ENCODE assay signal across 8 mouse cellular contexts in the genomic region with DNA sequence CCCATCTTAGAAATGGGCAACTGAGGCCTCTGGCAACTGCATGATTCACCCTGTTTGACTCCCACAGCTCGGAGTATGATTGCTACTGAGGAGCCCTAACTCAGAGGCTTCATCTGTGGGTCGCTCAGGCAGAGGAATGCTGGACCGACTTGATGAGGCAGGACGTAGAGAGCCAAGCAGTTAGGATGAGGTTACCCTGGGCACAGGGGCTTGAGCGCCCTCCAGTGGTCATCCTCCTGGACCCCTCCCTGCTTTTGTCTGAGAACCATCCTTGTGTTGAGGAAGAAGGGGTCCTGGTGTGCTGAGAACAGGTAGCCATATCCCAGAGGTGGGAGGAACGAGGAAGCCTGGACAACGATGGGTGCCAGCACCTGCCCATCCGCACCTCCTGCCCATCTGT.
A peak's percentile ranks its signal among the peaks of the same experiment; 100 is the strongest.
DNase-seq lines count a peak whose midpoint lies in the region; ATAC-seq and TF ChIP-seq lines count a peak whose summit lies in the region.

No protein-coding gene starts in this region.

- H3K4me3 ChIP-seq in heart, postnatal 0 days (ENCODE audit: low read depth, low read length), result no peak overlapping the region
- H3K4me3 ChIP-seq in heart, embryonic 12.5 days, result no peak overlapping the region
- no peak overlapping the region for H3K4me3 ChIP-seq in hindbrain, embryonic 13.5 days

- H3K36me3 ChIP-seq in heart, postnatal 0 days (replicated peaks; ENCODE audit: control insufficient read depth, insufficient read depth, low read length), result no peaks in the 10 kb centered on the region
- H3K36me3 ChIP-seq in heart, embryonic 12.5 days, result no peaks in the 10 kb centered on the region
- no peaks in the 10 kb centered on the region for H3K36me3 ChIP-seq in hindbrain, embryonic 13.5 days

- H3K9ac ChIP-seq in heart, postnatal 0 days (replicated peaks; ENCODE audit: low read depth, low read length), result no peak overlapping the region
- H3K9ac ChIP-seq in heart, embryonic 12.5 days, result no peak overlapping the region
- no peak overlapping the region for H3K9ac ChIP-seq in hindbrain, embryonic 13.5 days

- DNase-seq in heart, postnatal 0 days (ENCODE audit: low spot score), result no peak
- peak; percentile 38 for DNase-seq in A20 (ENCODE audit: low read depth, low spot score)
- peak; percentile 87 for DNase-seq in brain, adult 2 months (ENCODE audit: low read depth, low spot score)
- DNase-seq in right cerebral cortex, postnatal 4 days, result no peak
- no peak for DNase-seq in heart, adult 9 months (ENCODE audit: low spot score in 2 of 2)

- TF ChIP-seq CTCF in heart, postnatal 0 days (IDR thresholded peaks at IDR 0.05; ENCODE audit: low read depth), result peak; percentile 32; the same call in 1 of the 2 replicates

- no peak for TF ChIP-seq EP300 in heart, postnatal 0 days (IDR thresholded peaks at IDR 0.05; ENCODE audit: low read depth)

- no peak overlapping the region for H3K4me2 ChIP-seq in heart, postnatal 0 days (ENCODE audit: low read depth, low read length)
- H3K4me2 ChIP-seq in heart, embryonic 12.5 days, result no peak overlapping the region
- H3K4me2 ChIP-seq in hindbrain, embryonic 13.5 days, result no peak overlapping the region

- ATAC-seq in heart, postnatal 0 days (ENCODE audit: insufficient read depth, low read depth), result no peak
- ATAC-seq in heart, embryonic 12.5 days (ENCODE audit: insufficient number of reproducible peaks, low FRiP score), result no peak
- 0 out of 2 replicates have a peak, but pooled peaks have one; percentile 3 for ATAC-seq in hindbrain, embryonic 13.5 days (ENCODE audit: low FRiP score)
- ATAC-seq in megakaryocyte progenitor cell, adult 5-6 weeks (replicated peaks; ENCODE audit: poor library complexity), result peak; percentile 40

- no peaks in the 10 kb centered on the region for H3K4me1 ChIP-seq in heart, postnatal 0 days (ENCODE audit: control insufficient read depth, insufficient read depth)
- no peaks in the 10 kb centered on the region for H3K4me1 ChIP-seq in heart, embryonic 12.5 days (replicated peaks)
- H3K4me1 ChIP-seq in hindbrain, embryonic 13.5 days (replicated peaks), result peaks cover 35% of the 10 kb centered on the region

- no peaks in the 10 kb centered on the region for H3K9me3 ChIP-seq in heart, postnatal 0 days (replicated peaks; ENCODE audit: control insufficient read depth, low read length)
- H3K9me3 ChIP-seq in heart, embryonic 12.5 days (replicated peaks), result no peaks in the 10 kb centered on the region
- H3K9me3 ChIP-seq in hindbrain, embryonic 13.5 days, result no peaks in the 10 kb centered on the region

- WGBS in heart, postnatal 0 days, result 12% methylated on average over 8 of the region's 8 CpGs
- 16% methylated on average over 8 of the region's 8 CpGs for WGBS in heart, embryonic 12.5 days
- 8% methylated on average over 8 of the region's 8 CpGs for WGBS in hindbrain, embryonic 13.5 days

- no peak overlapping the region for H3K27ac ChIP-seq in heart, postnatal 0 days (ENCODE audit: low read depth)
- H3K27ac ChIP-seq in heart, embryonic 12.5 days (ENCODE audit: poor library complexity, severe bottlenecking), result no peak overlapping the region
- H3K27ac ChIP-seq in hindbrain, embryonic 13.5 days, result no peak overlapping the region

- peaks cover 75% of the 10 kb centered on the region for H3K27me3 ChIP-seq in heart, postnatal 0 days (ENCODE audit: control insufficient read depth, insufficient read depth, low read length)
- H3K27me3 ChIP-seq in heart, embryonic 12.5 days (replicated peaks), result peaks cover 98% of the 10 kb centered on the region
- H3K27me3 ChIP-seq in hindbrain, embryonic 13.5 days, result peaks cover 99% of the 10 kb centered on the region

Comparison
In these comparisons a context has a peak if more than half of its experiments do, and no peak if none do; other contexts are left out.
1. ATAC-seq: peak in hindbrain, embryonic 13.5 days (single experiment) and megakaryocyte progenitor cell, adult 5-6 weeks (single experiment); none in heart, postnatal 0 days (single experiment) and heart, embryonic 12.5 days (single experiment).
2. DNase-seq: peak in A20 (single experiment) and brain, adult 2 months (single experiment); none in heart, postnatal 0 days (single experiment), right cerebral cortex, postnatal 4 days (single experiment) and heart, adult 9 months (0 of 2).